Mouse (Mus musculus) heart, adult 2 months (tissue): Measurements from ENCODE around the gene Slc44a1.

ENCODE experiments used
- CTCF ChIP-seq: fragments of 200-600 bp; IDR thresholded peaks from 2 replicates; pipeline ENCODE4 v1.8.1; 2022; ENCODE audit warnings: antibody characterized with exemption, mild to moderate bottlenecking, moderate library complexity
- EP300 ChIP-seq: fragments of 200-500 bp; IDR thresholded peaks from 2 replicates; pipeline ENCODE4 v1.6.1; 2011; ENCODE audit warnings: low read depth, low read length, control low read depth; ENCODE audit not compliant: insufficient read depth

DNA sequence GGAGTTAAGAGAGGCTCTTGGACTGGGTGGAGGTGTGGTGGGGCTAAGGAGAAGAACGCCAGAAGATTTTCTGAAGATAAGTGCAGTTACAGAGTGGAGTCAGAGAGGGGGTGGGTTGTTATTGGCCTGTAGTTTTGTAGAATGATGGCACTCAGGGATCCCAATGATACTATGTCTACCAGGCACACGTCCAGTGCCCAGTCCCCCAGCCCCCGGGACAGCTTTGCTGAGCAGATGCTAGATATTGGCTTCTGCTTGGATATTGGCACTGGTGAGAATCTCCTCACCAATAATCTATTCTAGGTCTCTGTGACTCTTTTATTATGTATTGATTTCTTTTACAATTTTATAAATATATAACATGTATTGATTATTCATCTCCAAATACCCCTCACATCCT is 185.1 kb downstream of the Slc44a1 start:
- TF ChIP-seq EP300 (no peak), CTCF (no peak)
